Mouse (Mus musculus) lung, adult 2 months (tissue): ENCODE results near the gene Zyx. TPM values are rescaled to one million over a fixed set of nuclear protein-coding genes. Genes with fewer than 3 reads are reported as not detected.

ENCODE experiments used
- DNase-seq: peaks from one replicate; pipeline ENCODE4 v3.0.0; 2022
- H3K4me1 ChIP-seq: fragments of 200-500 bp; 2 replicates; pipeline ENCODE4 v1.6.1; 2011; ENCODE audit warnings: low read length; ENCODE audit not compliant: control insufficient read depth, insufficient read depth
- H3K4me3 ChIP-seq: fragments of 200-500 bp; replicated peaks from 2 replicates; pipeline ENCODE3; 2011; ENCODE audit warnings: low read depth, mild to moderate bottlenecking, control low read depth, low read length; ENCODE audit errors: extremely low read depth
- CTCF ChIP-seq: fragments of 200-500 bp; IDR thresholded peaks from 2 replicates; pipeline ENCODE4 v1.5.1; 2011; ENCODE audit warnings: mild to moderate bottlenecking, low read length, control low read depth; ENCODE audit not compliant: insufficient read depth
- POLR2A ChIP-seq: fragments of 200-500 bp; IDR thresholded peaks from 2 replicates; pipeline ENCODE4 v1.6.1; 2011; ENCODE audit warnings: low read depth, mild to moderate bottlenecking, control low read depth, low read length, borderline replicate concordance; ENCODE audit errors: extremely low read depth
- WGBS: fragments of 180-500 bp; shearing (Covaris S2); methylation state at CpG from one replicate; pipeline ENCODE4 v1.1.7; 2018; 5-methylcytosine and 5-hydroxymethylcytosine counted together
- polyA plus RNA-seq: library from polyadenylated mRNA; depleted of rRNA; stranded (reverse); fragments of >200 nt; gene quantifications from 2 replicates; pipeline ENCODE4 v1.2.3, GENCODE M21; 2012; rRNA removed

Zyx gene
- polyA plus RNA-seq = 311 and 352 TPM in 2 replicates

DNA sequence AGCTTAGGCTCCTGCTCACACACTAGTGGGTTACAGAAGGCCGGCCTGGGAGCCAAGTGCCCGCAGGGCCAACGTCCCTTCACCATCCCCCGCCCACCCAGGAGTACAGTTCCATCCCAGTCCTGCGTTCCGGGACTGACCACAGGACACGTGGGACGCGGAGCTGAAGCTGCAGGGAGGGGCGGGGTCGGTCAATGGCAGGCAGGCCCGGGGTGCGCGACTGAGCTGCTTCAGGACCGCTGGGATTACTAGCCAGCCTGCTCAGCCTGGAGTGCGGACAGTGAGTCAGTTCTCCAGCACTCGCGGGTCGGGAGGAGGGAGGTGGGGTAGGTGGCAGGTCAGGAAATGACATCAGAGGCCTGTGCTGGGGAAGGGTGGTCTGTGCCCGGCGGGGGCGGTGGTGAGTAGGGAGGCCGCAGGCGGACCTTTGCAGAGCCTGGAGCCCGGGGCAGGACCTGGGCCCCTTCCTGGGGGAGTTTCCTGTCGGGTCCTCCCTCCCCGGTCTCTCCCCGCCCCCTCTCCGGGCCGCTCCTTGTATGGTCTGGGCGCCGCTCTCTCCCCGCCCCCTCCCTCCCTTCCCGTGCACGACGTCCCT, at the start of gene Zyx:
TSS of gene Zyx (plus strand) at position 205 of the 595 bp plus-strand sequence.
- peak; percentile 90 for DNase-seq
- Histone ChIP-seq H3K4me3 (peak within 1 kb of the TSS; percentile 71), H3K4me1 (peaks cover 19% of the 10 kb centered on the region)
- no peak for TF ChIP-seq CTCF
- TF ChIP-seq POLR2A = peak; percentile 90; the same call in 1 of the 2 replicates
- WGBS = under 1% methylated on average over 33 of the region's 36 CpGs

DNA sequence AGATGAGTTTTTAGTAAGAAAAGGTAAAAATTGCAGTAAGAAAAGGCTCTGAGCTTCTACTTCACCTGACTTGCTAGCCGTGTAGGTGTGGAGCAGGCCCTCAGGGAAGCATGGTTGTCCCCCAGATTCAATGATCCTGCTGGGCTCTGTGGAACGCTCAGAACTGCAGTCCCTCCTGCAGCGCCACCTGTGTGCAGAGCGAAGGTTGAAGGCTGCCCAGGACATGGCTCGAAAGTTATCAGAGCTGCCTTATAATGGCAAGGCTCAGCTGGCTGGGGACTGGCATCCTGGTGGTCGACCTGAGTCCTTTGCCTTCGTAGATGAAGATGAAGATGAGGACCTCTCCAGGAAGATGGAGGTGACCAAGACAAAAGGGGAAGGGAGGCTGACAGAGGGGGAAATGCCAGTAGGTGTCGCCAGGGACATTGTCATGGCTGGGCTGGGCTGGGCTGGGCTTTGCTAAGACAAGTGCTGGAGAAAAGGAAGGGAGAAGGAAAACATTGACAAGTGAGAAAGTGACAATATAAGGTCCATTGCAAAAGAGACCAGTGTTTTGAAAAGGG, 39.5 kb upstream of the Zyx start:
- WGBS = 47% methylated on average over 8 of the region's 8 CpGs

DNA sequence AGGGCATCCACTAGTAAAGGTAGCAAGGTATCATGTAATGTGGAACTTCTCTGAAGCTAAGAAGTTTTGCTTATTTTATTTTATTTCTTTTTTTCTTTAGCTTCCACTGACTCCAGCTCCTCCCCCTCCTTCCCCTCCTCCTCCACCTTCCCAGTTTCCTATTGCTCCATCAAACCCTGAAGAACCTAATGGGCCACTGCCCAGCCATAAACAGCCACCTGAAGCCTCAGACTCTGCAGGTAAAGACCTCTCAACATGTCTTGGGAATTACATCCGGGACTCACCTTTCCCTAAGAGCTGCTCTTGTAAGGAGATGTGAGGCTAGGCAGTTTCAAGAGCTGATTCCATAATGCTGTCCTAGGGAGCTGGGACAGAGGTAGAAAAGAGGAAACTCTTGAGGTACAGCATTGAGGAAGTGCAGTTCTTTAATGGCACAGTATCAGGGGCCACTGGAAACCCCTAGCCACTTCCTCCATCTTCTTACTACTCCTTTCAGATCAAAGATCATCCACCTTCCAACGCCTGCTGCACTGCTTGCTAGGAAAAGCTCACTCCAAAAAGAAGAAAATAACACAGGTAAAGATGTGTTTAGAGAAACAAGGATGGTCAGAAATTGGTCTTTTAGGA, 38.9 kb upstream of the Zyx start:
- no peaks in the 10 kb centered on the region for H3K4me1 ChIP-seq
- no peak overlapping the region for H3K4me3 ChIP-seq
- TF ChIP-seq CTCF (no peak), POLR2A (no peak)
- DNase-seq = no peak
- WGBS = 78% methylated on average over 2 of the region's 2 CpGs

More for the DNA sequence above, 39.5 kb upstream of the Zyx start:
- no peaks in the 10 kb centered on the region for H3K4me1 ChIP-seq
- H3K4me3 ChIP-seq = no peak overlapping the region
- TF ChIP-seq POLR2A (no peak), CTCF (no peak; the same call in 1 of the 2 replicates)
- DNase-seq = no peak

DNA sequence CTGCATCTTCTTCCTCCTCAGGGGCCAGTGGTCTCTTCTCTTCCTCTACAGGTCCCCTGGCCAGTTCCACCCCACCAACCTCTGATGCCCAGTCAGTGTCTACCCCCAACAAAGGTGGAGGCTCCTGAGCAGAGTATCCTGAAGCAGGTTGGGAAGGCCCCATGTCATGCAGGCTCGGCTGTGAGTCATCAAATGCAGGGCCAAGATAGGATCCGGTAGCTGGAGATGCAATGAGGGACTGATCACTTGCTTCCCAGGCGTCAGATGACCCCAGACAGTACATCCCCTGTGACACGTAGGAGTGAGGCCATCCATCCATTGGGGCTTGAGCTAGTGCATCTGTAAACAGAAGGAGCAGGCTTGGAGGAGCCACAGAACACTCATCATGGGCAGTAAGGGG, 31.1 kb upstream of the Zyx start:
- TF ChIP-seq POLR2A (no peak), CTCF (no peak)
- DNase-seq = no peak
- Histone ChIP-seq H3K4me1 (no peaks in the 10 kb centered on the region), H3K4me3 (no peak overlapping the region)
- 71% methylated on average over 4 of the region's 4 CpGs for WGBS

DNA sequence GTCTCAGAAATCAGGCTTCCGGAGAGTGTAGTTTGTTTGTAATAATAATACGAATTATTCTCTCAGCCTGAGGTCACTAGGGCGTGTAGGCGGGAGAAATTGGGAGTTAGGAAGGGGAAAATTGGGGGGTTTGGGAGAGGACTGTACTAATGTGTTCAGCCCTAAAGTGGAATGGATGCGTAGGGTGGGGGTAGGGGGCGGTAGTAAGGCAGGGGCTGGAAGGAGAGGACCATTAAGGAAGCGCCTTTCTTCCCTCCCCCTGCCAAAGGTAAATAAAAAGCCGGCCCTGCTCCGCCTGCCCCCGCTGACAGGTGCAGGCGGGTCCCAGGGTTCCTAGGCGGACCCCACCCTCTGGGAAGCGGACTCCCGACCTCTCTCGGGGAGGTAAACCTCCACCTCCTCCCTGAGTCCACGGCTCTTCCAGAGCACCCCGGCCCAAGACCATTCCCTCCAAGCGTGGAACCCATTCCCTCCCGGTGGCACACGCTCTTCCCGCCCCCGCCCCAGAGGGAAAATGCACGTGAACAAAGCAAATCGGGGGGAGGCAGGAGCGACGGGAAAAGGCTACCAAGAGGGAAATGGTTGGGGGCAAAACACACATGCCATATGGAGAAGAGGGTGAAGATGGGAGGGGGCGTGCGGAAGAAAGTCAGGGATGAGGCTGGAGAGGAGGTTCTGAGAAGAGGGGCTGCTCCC, 25.9 kb upstream of the Zyx start:
- no peak for DNase-seq
- Histone ChIP-seq H3K4me3 (no peak overlapping the region), H3K4me1 (peaks cover 5% of the 10 kb centered on the region)
- WGBS = 5% methylated on average over 28 of the region's 28 CpGs
- no peak for TF ChIP-seq POLR2A

DNA sequence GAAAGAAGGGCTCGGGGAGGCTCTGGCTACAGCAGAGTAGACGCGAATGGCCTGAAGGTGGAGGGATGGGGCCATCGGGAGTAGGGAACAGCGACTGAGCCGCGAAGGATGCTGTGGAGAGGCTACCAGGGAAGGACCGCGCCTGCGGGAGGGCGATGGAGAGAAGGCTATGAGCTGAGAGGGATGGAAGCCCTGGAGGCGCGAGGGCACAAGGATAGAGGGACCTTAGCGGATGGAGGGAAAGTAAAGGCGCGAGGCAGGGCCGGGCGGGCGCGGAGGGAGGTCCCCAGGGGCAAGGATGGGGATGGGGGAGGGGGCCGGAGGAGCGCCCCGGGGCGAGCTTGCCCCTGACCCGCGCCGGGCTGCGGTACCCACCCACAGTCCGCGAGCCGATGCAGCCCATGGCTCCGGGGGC, 25.4 kb upstream of the Zyx start:
- no peak overlapping the region for H3K4me3 ChIP-seq
- under 1% methylated on average over 27 of the region's 32 CpGs for WGBS
- no peak for TF ChIP-seq POLR2A
- no peak for TF ChIP-seq CTCF
- peaks cover 5% of the 10 kb centered on the region for H3K4me1 ChIP-seq
- DNase-seq = no peak

DNA sequence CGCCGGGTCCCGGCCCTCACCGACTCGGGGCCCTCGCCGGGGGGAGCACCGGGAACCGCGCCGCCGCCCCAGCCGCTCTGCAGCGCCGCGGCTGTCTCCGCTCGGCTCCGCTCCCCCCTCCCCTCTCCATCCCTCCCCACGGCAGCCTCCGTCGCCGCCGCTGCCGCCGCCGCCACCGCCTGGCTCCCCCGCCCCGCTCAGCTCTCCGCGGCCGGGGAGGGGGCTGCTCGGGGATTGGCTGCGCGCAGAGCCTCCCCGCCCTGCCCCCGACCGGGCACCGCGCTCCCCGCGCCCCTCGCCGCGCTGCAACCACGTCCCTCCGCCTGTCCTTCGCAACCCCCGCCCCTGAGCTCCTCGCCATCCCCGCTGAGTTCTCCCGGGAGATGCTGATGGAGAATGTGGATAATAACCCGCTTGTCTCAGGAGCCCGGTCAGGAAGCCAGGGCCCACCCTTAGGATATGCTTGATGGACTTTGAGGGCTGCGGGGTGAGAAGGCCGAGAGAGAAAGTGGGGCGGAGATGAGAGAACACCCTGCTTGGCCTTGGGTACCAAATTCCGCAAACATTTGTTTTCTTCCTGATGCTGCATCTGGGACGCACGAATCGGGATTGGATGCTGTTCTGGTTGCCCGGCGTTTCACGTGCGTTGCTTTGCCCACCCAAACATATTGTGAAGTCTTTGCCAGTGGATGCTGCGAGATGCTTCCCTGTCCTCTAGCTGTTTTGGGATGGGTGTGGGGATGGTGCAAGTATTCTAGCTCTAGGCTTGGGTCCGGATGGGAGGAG, 24.8 kb upstream of the Zyx start, which contains the start of gene Fam131b:
TSS of gene Fam131b (minus strand) at position 162 of the 786 bp plus-strand sequence.
- H3K4me3 ChIP-seq = peak within 1 kb of the TSS; percentile 44

DNA sequence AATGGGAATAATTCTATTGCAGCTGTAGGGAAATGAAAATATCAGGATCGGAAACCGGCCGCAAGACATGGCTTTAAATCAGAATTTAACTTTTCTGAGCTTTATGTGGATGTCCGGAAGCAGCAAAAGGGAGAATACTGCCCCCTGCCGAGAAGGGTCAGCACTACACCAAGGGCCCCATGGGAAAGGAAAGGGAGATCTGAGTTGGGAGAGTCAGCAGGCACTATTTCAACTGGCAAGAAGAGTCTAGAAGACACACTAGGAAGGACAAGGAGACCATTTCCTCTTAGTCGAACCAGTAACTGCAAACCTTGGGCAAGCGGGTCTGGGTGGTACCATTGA, 24.2 kb upstream of the Zyx start:
- 10% methylated on average over 7 of the region's 7 CpGs for WGBS
- H3K4me1 ChIP-seq = peaks cover 5% of the 10 kb centered on the region
- DNase-seq = peak; percentile 78
- TF ChIP-seq POLR2A = no peak
- peak; percentile 82 for TF ChIP-seq CTCF
- H3K4me3 ChIP-seq = peak overlapping the region; percentile 44

More for the DNA sequence above, 24.8 kb upstream of the Zyx start, which contains the start of gene Fam131b:
- WGBS = under 1% methylated on average over 44 of the region's 68 CpGs
- peak; percentile 12 for DNase-seq
- peaks cover 5% of the 10 kb centered on the region for H3K4me1 ChIP-seq
- TF ChIP-seq POLR2A (no peak), CTCF (no peak)

DNA sequence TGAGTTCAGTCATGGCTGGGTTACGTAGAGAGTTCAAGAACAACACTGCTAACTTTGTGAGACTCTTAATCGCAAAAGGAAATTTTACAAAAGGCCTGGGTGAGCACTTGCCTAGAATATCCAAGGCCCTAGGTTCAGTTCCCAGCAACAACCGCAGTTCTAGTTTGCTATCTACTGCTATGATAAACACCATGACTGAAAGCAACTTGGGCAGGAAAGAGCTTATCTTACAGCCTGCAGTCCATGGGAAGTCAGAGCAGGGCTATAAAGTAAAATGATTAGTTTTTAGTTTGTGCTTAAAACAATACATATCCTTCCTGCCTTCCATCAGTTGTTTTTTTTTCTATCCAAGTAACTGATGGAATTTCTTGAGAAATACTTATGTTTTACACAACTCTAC, 22.9 kb upstream of the Zyx start:
- peaks cover 5% of the 10 kb centered on the region for H3K4me1 ChIP-seq
- TF ChIP-seq CTCF (no peak), POLR2A (no peak)
- no peak for DNase-seq
- H3K4me3 ChIP-seq = no peak overlapping the region
- WGBS = 82% methylated on average over 3 of the region's 3 CpGs
